Mouse (Mus musculus) midbrain, postnatal 0 days (tissue): ENCODE measurements around the gene Cdk12. TPM values are rescaled to one million over a fixed set of nuclear protein-coding genes. Genes with fewer than 3 reads are reported as not detected.

Experiments
- ATAC-seq: fragments of 200-750 bp; cut with Nextera tagmentation; 2 replicates; pipeline ENCODE4 v1.8.0; 2017; ENCODE audit warnings: moderate number of reproducible peaks, mild to moderate bottlenecking, moderate TSS enrichment, moderate library complexity; ENCODE audit not compliant: low FRiP score
- DNase-seq: peaks from one replicate; pipeline ENCODE4 v3.0.0-alpha.2; 2015; ENCODE audit warnings: low spot score
- H3K27ac ChIP-seq: fragments of 300-500 bp; sonication (generic); 2 replicates; pipeline ENCODE4 v1.5.1; 2014; ENCODE audit warnings: low read depth, mild to moderate bottlenecking, low read length, mixed read lengths
- H3K27me3 ChIP-seq: fragments of 300-500 bp; sonication (generic); 2 replicates; pipeline ENCODE4 v1.6.1; 2014; ENCODE audit warnings: low read length, control low read depth, mixed read lengths; ENCODE audit not compliant: insufficient read depth
- H3K36me3 ChIP-seq: fragments of 300-500 bp; sonication (generic); 2 replicates; pipeline ENCODE4 v1.6.1; 2014; ENCODE audit warnings: low read length, control low read depth, mixed read lengths; ENCODE audit not compliant: insufficient read depth
- H3K4me1 ChIP-seq: fragments of 300-500 bp; sonication (generic); 2 replicates; pipeline ENCODE4 v1.6.1; 2014; ENCODE audit warnings: mild to moderate bottlenecking, control low read depth, antibody characterized with exemption, low read length, mixed read lengths; ENCODE audit not compliant: insufficient read depth
- H3K4me2 ChIP-seq: fragments of 300-500 bp; sonication (generic); 2 replicates; pipeline ENCODE4 v1.6.1; 2014; ENCODE audit warnings: low read depth, mild to moderate bottlenecking, low read length, mixed read lengths; ENCODE audit not compliant: poor library complexity, severe bottlenecking
- H3K4me3 ChIP-seq: fragments of 300-500 bp; sonication (generic); 2 replicates; pipeline ENCODE4 v1.5.1; 2014; ENCODE audit warnings: low read depth, mild to moderate bottlenecking, low read length, moderate library complexity
- H3K9ac ChIP-seq: fragments of 300-500 bp; sonication (generic); replicated peaks from 2 replicates; pipeline ENCODE4 v1.6.1; 2014; ENCODE audit warnings: mild to moderate bottlenecking, low read length, moderate library complexity, mixed read lengths; ENCODE audit not compliant: poor library complexity, severe bottlenecking
- H3K9me3 ChIP-seq: fragments of 300-500 bp; sonication (generic); 2 replicates; pipeline ENCODE4 v1.6.1; 2016; ENCODE audit warnings: low read length, control low read depth
- CTCF ChIP-seq: IDR thresholded peaks from 2 replicates; pipeline ENCODE4 v1.5.1; 2016; ENCODE audit warnings: antibody characterized with exemption, mild to moderate bottlenecking
- WGBS: fragments of 180-500 bp; shearing (Covaris S2); extraction: QIAGEN DNeasy Blood & Tissue Kit; methylation state at CpG from one replicate; pipeline ENCODE4 v1.1.7; 2014; 5-methylcytosine and 5-hydroxymethylcytosine counted together
- polyA plus RNA-seq: library from polyadenylated mRNA; unstranded; fragments of >200 nt; fragmentation: Nextera tagmentation; extraction: Ambion mirVana; gene quantifications from 2 replicates; pipeline ENCODE4 v1.2.1, GENCODE M21; 2015
- total RNA-seq: library from RNA; depleted of rRNA; stranded (reverse); fragments of >200 nt; gene quantifications from 2 replicates; pipeline ENCODE4 v1.2.3, GENCODE M21; 2014

Gene Cdk12
- total and polyA plus RNA-seq, 2 experiments from 2014 or later: 5.7 to 25.8 TPM

DNA sequence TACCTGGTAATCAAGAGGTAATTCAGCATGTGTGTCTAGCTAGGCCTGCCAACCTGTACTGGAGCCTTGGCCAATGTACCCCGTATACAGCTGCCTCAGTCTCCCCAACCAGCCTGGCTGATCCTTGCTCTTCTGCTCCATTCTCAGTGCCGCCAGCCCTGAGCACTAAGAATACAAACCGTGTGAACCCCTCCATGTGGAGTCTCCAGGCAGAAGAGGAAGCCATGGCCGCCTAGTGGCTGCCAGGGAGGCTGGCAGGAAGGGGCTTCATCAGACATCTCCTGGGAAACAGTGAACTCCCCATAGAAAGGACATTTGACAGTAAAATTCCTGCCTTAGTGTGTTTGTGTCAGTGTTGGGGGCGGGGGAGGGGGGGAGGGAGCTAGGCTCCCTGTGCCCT, 93.4 kb downstream of the Cdk12 start:
- Histone ChIP-seq H3K4me3 (no peak overlapping the region), H3K36me3 (no peaks in the 10 kb centered on the region), H3K4me2 (no peak overlapping the region; the same call in 1 of the 2 replicates), H3K9me3 (no peaks in the 10 kb centered on the region), H3K27ac (no peak overlapping the region), H3K9ac (no peak overlapping the region), H3K4me1 (0 out of 2 replicates have a peak, but pooled peaks cover 5% of the 10 kb centered on the region), H3K27me3 (no peaks in the 10 kb centered on the region)
- TF ChIP-seq CTCF: peak; percentile 83
- ATAC-seq: no peak; the same call in 1 of the 2 replicates
- peak; percentile 84 for DNase-seq
- 6% methylated on average over 5 of the region's 5 CpGs for WGBS

- no peak overlapping the region for H3K9ac ChIP-seq
- H3K9me3 ChIP-seq: no peaks in the 10 kb centered on the region
- ATAC-seq (no peak), DNase-seq (no peak)
- WGBS: 60% methylated on average over 2 of the region's 2 CpGs
- no peak overlapping the region for H3K4me2 ChIP-seq
- H3K4me3 ChIP-seq: no peak overlapping the region
- no peak overlapping the region for H3K27ac ChIP-seq
- 0 out of 2 replicates have a peak, but pooled peaks cover 5% of the 10 kb centered on the region for H3K4me1 ChIP-seq
- no peaks in the 10 kb centered on the region for H3K36me3 ChIP-seq
- H3K27me3 ChIP-seq: no peaks in the 10 kb centered on the region
- TF ChIP-seq CTCF: no peak
These were observed 94.1 kb downstream of the Cdk12 start for GRCm38 (mm10) chr11:98296916-98297315.

- Histone ChIP-seq H3K9me3 (no peaks in the 10 kb centered on the region), H3K27ac (no peak overlapping the region), H3K4me1 (0 out of 2 replicates have a peak, but pooled peaks cover 5% of the 10 kb centered on the region), H3K27me3 (no peaks in the 10 kb centered on the region), H3K4me3 (no peak overlapping the region), H3K9ac (no peak overlapping the region), H3K36me3 (no peaks in the 10 kb centered on the region), H3K4me2 (no peak overlapping the region)
- TF ChIP-seq CTCF: no peak
- no peak for DNase-seq
- whole genome bisulfite sequencing: 35% methylated on average over 7 of the region's 7 CpGs
- ATAC-seq: no peak
These were observed 94.9 kb downstream of the Cdk12 start for GRCm38 (mm10) chr11:98297778-98298177.

DNA sequence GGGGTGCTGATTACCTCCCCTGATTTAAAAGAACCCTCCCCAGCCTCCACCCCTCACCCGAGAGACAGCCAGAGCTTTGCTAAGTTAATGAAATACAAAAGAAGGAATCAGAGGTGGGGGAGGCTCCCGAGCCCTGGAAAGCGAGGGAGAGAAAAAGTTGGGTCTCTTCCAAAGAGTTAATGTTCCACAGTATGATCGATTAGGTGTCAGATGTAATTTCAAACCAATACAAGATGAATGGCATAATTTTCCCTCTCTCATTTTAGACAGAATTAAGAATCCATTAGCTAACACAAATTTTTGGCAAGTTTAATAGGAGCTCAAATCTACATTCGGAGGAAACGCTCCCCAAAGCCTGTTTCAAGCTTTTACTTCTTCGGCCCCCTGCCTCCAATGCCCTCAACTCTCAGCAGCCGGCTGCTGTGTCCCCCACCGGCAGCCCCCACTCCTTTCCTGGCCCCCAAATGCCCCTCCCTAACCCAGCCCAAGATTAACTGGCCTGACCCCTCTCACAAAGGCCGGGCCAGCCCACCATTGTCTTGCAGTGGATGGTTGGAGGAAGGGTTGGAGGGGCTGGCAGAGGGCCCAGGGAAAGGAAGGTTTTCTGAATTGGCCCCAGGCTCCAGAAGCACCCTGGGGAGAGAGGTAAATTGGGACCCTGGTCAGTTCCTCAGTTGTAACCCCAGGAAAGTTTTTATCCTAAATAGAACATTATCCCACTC, 95.8 kb downstream of the Cdk12 start:
- Histone ChIP-seq H3K4me1 (0 out of 2 replicates have a peak, but pooled peaks cover 5% of the 10 kb centered on the region), H3K27ac (no peak overlapping the region), H3K27me3 (no peaks in the 10 kb centered on the region), H3K9ac (no peak overlapping the region), H3K9me3 (no peaks in the 10 kb centered on the region), H3K36me3 (no peaks in the 10 kb centered on the region), H3K4me2 (no peak overlapping the region), H3K4me3 (no peak overlapping the region)
- WGBS: 13% methylated on average over 10 of the region's 10 CpGs
- no peak for ATAC-seq
- TF ChIP-seq CTCF: no peak
- no peak for DNase-seq

DNA sequence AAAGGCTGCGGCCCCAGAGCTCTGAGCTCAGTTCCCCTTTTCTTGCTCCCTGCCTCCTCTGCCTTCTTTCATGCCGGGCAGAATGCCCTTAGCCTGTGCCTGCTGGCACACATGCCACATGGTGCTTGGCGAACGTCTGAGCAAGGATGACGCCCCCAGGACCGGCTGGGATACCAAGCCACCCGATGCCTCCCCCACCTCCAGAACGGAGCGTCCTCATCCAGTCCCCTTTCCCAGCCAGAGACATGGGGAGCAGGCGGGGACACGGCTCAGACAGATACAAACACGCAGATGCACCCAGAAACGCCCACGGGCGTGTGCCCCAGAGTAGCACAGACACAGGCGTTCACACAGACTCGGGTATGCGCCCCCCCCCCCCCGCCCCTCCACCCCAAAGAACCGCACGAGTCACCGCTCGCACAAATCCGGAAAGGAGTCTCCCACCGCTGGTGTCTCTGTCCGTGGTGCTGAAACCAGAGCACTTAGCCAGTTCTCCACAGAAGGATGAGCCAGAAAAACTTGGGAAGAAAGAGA, 111.0 kb downstream of the Cdk12 start:
- no peak for TF ChIP-seq CTCF
- no peak overlapping the region for H3K27ac ChIP-seq
- no peak overlapping the region for H3K4me3 ChIP-seq
- H3K27me3 ChIP-seq: peaks cover 63% of the 10 kb centered on the region
- 3% methylated on average over 26 of the region's 26 CpGs for WGBS
- no peaks in the 10 kb centered on the region for H3K36me3 ChIP-seq
- H3K4me2 ChIP-seq: no peak overlapping the region
- H3K4me1 ChIP-seq: no peaks in the 10 kb centered on the region
- DNase-seq (no peak), ATAC-seq (no peak)
- no peak overlapping the region for H3K9ac ChIP-seq
- H3K9me3 ChIP-seq: no peaks in the 10 kb centered on the region

GRCm38 (mm10) chr11:98317479-98317878, 114.6 kb downstream of the Cdk12 start:
- Histone ChIP-seq H3K36me3 (no peaks in the 10 kb centered on the region), H3K27me3 (peaks cover 72% of the 10 kb centered on the region), H3K9me3 (no peaks in the 10 kb centered on the region), H3K4me2 (no peak overlapping the region), H3K9ac (no peak overlapping the region), H3K4me1 (no peaks in the 10 kb centered on the region), H3K27ac (no peak overlapping the region), H3K4me3 (no peak overlapping the region)
- no peak for TF ChIP-seq CTCF
- WGBS: 5% methylated on average over 7 of the region's 7 CpGs
- no peak for ATAC-seq
- DNase-seq: no peak
